Mouse (Mus musculus) cerebellum, adult 11 months (tissue): ENCODE measurements at regions not wholly inside any gene's neighbourhood (a gene's known extent, or its start where the extent isn't known, plus 50 kb on each side); places are given as distances from the start of the nearest gene placed in this dataset.

ENCODE experiments used
- DNase-seq: peaks from one replicate; pipeline ENCODE4 v3.0.0; 2022

DNA sequence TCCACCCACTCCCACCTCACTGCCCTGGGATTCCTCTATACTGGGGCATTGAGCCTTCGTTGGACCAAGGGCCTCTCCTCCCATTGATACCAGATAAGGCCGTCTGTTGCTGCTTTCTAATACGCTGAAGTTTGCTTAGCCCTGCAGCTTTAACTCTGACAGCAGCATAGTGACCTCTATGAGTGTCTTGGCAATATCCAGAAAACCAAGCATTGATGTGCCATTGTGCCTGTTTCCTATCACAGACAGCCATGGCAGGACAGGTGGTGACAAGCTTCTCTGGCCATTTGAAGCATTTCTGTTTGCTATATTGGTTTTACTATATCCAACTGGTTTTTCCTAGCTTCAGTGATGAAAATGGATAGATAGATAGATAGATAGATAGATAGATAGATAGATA is 625.4 kb upstream of the Mpdz start:
- no peak for DNase-seq

DNA sequence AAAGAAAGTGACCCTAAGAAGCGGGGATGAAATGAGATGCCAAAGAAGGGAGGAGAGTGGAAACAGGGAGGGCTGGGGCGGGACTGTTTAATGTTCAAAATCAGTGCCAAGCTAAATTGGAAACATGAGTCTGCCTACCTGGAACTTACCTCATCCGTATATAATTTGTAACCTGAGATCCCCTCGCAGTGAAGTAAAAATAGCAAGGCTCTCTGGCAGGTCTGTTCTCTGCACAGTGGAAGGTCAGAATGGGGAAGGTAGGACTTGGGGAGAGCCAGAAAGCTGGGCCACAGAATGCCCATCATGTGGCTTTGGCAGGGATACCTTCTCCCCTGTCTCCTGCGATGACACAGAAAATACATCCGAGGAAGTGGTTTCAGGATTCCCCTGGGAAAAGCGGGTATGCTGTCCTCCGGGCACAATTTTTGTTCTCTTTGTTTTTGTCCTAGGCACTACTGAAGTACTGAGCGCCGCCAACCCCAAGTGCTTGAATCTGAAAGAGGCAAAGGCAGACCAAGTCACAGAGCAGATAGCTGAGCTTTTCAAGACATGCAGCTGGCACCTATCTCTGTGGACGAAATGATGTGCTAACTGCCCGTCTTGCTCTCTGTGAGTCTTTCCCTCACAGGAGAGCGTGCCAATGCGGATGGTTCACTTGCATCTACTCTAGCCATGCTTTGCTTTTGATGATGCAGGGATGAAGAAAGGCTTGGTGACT is 623.2 kb upstream of the Mpdz start:
- DNase-seq = peak; percentile 57

GRCm38 (mm10) chr4:82062726-82063125 is 620.1 kb upstream of the Mpdz start:
- no peak for DNase-seq

DNA sequence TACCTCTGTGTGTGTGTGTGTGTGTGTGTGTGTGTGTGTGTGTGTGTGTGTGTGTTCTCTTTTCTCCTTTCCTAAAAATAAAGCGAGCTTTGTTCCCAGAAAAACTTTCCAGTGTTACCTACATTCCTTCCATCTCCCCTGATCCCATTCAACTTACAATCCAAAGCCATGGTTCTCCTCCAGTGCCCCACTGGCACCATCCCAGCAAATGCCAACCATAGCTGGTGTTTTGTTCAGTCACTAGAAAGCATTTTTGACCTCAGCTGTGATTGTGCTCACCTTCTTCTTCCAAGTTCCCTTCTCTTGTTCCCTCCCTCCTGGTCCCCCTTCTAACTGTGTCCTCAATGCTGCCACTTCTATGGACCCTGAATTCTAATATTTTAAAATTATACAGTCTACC is 614.1 kb upstream of the Mpdz start:
- DNase-seq = no peak

DNA sequence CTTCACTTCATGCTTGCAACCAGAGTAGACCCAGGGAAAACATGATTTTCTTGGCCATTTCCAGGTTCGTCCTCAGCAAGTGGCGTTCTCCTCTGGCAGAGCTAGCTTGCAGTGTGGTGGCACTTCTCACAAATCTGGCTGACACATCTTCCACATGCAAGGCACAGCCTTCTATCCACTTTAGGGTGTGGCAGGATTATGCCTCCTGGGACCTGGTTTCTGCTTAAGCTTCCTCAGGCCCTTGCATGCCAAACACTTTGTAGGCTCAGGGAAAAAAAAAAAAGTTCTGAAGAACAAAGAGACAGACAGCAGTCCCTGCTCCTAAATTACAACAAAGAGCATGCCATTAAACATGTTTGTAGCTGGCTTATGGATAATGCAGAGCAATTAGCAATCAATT is 605.6 kb upstream of the Mpdz start:
- no peak for DNase-seq

DNA sequence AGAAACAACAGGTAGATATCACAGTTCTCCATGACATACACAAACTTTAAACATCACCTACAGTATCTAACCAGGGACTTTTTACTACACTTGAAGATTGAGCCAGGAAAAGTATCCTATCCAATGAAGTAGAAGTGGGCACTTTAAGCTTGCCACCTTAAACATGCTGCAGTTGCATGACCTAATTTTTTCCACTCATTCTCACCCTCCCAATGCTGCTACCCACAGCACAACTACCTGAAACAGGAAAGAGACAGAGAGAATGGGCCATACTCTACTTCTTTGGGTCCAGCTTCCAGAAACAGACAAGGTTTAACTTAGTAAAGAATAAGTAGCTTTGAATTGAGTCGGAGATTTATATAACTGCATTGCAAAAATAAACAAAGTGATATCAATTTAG is 594.9 kb upstream of the Mpdz start:
- DNase-seq = no peak

GRCm38 (mm10) chr4:82035074-82035703 is 592.6 kb upstream of the Mpdz start:
- no peak for DNase-seq

DNA sequence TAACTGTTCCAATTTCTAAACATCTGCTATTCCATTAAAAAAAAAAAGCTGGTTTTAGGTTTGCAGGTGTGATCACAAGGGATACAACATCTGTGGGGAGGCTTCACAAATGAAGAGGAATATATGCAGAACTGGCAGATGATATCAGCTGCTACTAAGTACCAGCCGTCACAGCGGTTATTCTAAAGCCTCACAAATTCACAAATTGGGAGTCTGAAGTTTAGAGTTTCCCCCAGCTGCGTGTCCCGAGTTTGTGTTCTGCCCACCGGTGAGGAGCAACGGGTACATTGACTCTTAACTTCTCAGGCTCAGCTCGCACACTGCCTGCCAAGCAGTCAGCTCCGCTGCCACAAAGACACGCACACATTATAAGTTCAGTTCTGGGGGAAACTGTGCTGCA is 586.6 kb upstream of the Mpdz start:
- DNase-seq = no peak

- no peak for DNase-seq
Observed at GRCm38 (mm10) chr4:82027447-82027881, 584.8 kb upstream of the Mpdz start.

GRCm38 (mm10) chr4:82001406-82001732 is 558.8 kb upstream of the Mpdz start:
- DNase-seq = no peak

DNA sequence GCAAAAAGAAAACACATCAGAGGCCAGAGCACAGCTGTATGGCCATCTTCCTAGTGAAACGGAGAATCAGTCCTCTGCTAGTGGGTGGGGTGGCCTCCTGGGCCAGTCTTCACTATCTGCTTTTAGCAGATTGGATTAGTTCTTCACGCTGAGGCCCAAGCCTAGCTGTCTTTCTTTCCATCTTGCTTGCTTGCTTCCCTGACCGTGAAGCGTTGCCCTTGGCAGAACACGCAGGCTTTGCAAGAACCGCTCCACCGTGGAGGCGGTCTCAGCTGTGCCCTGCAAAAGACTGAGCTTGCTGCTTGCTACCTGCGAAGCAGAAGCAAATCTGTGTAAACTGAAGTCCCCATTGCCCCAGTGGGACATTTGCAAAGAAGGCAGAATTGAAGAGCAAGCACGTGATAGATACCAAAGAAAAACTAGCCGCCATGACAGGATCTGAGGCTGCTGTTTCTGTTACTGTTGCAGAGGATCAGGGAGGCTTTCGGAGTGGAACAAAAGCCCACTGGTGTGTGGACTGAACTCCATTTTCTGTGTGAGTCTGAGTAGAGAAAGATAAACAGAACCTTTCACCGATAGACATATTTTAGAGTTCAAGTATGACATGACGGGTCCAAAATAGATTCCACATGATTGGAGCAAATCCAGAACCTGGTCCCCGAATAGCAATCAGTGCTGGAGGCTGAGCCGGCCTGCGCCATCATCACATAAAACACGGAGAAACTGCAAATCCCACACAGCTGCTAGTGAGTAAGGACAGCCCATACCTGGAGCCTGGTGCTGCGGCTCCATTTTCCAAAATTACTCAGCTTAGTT is 558.2 kb upstream of the Mpdz start:
- DNase-seq = no peak

GRCm38 (mm10) chr4:81999654-82000314 is 557.2 kb upstream of the Mpdz start:
- DNase-seq = no peak

DNA sequence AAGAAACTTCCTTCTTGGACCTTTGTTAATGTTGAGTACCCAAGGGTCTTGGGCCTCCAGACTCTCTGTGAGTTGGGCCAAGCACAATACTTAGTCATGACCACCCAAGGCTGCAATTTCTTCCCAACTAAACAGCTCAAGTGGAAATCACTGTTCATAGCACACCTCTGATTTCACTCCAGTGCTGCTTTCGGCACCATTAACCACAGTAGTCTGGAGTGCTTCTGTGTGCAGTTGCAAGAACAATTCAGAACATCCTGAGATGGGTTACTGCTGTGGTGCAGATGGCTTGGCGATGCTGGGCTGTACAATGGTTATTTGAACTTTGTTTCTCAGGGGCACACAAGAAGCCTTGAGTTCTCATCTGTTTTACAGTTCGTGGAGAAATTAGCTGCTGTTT is 556.5 kb upstream of the Mpdz start:
- DNase-seq = no peak

DNA sequence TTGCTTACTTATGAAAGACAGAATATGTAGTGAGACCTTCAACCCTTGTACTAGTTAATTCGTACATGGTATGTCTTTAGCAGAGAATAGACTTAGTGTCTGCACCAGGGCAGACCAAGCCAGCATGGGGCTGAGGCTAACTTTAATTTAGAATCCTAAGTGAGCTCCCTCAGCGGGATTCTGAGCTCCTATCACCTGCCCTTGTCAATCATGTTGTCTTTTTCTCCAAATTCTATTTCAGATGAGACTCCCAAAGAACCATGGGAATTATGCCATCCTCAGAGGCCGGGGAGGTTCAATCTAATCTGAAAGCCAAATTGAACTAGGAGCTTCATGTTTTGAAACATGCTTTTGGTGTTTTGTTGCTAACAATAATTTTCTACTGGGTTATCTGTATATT is 553.8 kb upstream of the Mpdz start:
- DNase-seq = no peak

GRCm38 (mm10) chr4:81995243-81995642 is 552.6 kb upstream of the Mpdz start:
- DNase-seq = no peak

GRCm38 (mm10) chr4:81988796-81989195 is 546.2 kb upstream of the Mpdz start:
- no peak for DNase-seq

DNA sequence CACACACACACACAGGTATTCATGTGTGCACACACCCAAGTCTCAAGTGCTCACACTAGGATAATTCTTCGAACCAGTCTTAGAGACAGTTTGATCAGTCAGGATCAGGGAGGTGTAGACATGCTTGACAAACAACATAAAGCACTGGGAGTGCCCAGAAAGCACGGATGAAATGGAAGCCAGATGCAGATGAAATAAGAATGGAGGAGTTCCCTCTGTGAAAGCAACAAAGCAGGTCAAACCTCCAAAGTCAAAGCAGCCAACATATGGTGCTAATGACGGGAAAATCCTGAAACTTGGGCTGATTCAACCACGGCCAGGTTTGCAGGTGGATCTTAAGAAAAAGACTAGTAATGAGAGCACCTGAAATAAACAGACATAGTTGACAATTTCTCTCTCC is 544.0 kb upstream of the Mpdz start:
- no peak for DNase-seq

- no peak for DNase-seq
Observed at GRCm38 (mm10) chr4:81981811-81982210, 539.2 kb upstream of the Mpdz start.

DNA sequence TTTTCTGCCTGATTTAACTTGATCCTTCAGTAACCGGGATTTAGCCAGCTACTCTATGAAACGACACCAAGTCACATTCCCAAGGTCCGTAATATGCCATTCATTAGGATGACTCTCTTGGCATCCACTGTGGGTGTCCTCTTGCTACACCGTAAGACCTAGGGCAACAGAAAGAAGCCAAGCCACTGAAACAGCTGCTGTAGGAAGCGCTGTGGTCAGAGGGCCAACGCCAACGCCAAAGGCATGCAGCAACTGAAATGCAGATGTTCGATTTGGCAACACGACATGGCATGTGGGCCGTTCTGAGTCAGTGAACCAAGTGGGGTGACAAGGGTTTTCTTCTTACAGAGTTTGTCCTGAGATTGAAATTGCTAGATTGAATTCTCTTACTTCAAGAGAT is 527.9 kb upstream of the Mpdz start:
- no peak for DNase-seq

GRCm38 (mm10) chr4:81969621-81970115 is 527.1 kb upstream of the Mpdz start:
- no peak for DNase-seq

DNA sequence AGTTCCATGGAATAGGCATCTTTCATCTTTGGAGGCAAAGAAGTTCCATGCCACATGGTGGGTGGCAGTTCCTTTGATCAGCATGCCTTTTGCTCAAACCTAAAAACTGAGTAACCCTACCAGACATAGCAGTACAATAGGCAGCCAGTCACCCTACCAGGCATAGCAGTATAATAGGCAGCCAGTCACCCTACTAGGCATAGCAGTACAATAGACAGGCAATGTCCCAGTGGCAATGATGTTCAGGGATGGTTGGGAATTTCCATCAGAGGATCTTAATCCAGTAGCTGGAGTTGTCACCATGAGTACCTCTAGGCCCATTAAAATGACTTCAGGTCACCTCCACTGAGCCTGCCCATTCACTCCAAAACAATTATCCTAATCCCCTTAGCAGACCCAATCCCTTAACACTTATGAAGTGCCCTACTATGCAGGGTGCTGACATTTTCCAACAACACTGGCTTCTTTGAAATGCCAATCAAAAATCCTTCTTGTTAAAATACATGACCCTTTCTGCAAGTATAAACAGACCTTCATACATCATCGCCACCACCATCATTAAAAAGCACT is 523.5 kb upstream of the Mpdz start:
- no peak for DNase-seq

DNA sequence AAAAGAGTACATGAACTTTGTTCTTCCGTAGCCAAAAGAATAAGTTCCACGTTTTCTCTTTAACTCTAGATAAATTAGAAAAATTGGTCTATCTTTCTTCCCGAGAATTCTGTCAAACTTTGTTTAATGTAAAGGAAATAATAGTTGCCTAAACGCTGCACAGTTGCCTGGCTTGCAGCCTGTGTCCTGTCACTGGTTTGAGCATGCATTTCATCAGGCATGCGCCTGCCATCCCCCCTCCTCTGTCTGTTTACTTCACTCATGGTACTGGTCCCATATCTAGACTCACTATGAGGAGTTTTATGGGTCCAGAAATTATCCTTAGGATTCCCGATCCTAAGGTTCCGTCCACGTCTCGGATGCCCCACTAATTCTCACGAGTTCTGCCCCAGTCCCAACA is 520.5 kb upstream of the Mpdz start:
- DNase-seq = no peak

- no peak for DNase-seq
Observed at GRCm38 (mm10) chr4:81962586-81962985, 520.0 kb upstream of the Mpdz start.
